Mouse (Mus musculus) hindbrain, embryonic 11.5 days (tissue): ENCODE results near the gene Emilin1. TPM values are rescaled to one million over a fixed set of nuclear protein-coding genes. Genes with fewer than 3 reads are reported as not detected.
A peak's percentile ranks its signal among the peaks of the same experiment; 100 is the strongest.

Source experiments
- ATAC-seq: fragments of 200-750 bp; cut with Nextera tagmentation; 2 replicates; pipeline ENCODE4 v1.8.0; 2017; ENCODE audit warnings: mild to moderate bottlenecking, moderate TSS enrichment, moderate library complexity; ENCODE audit not compliant: low FRiP score
- DNase-seq: peaks from one replicate; pipeline ENCODE4 v3.0.0-alpha.2; 2015; ENCODE audit warnings: low spot score
- H3K27ac ChIP-seq: fragments of 300-500 bp; sonication (generic); 2 replicates; pipeline ENCODE4 v1.5.1; 2014; ENCODE audit warnings: mild to moderate bottlenecking, low read depth, low read length
- H3K27me3 ChIP-seq: fragments of 300-500 bp; sonication (generic); 2 replicates; pipeline ENCODE4 v1.6.1; 2014; ENCODE audit warnings: mild to moderate bottlenecking, low read length, moderate library complexity, mixed read lengths; ENCODE audit not compliant: control insufficient read depth, insufficient read depth
- H3K36me3 ChIP-seq: fragments of 300-500 bp; sonication (generic); 2 replicates; pipeline ENCODE4 v1.6.1; 2014; ENCODE audit warnings: mild to moderate bottlenecking, low read length, moderate library complexity, mixed read lengths; ENCODE audit not compliant: control insufficient read depth, insufficient read depth
- H3K4me1 ChIP-seq: fragments of 300-500 bp; sonication (generic); replicated peaks from 2 replicates; pipeline ENCODE4 v1.6.1; 2014; ENCODE audit warnings: low read length, mixed read lengths; ENCODE audit not compliant: control insufficient read depth, insufficient read depth
- H3K4me2 ChIP-seq: fragments of 300-500 bp; sonication (generic); replicated peaks from 2 replicates; pipeline ENCODE4 v1.6.1; 2014; ENCODE audit warnings: mild to moderate bottlenecking, low read depth, low read length
- H3K4me3 ChIP-seq: fragments of 300-500 bp; sonication (generic); 2 replicates; pipeline ENCODE4 v1.5.1; 2014; ENCODE audit warnings: low read depth, low read length
- H3K9ac ChIP-seq: fragments of 300-500 bp; sonication (generic); 2 replicates; pipeline ENCODE4 v1.6.1; 2014; ENCODE audit warnings: low read depth, low read length
- H3K9me3 ChIP-seq: fragments of 300-500 bp; sonication (generic); 2 replicates; pipeline ENCODE4 v1.6.1; 2016; ENCODE audit warnings: low read length; ENCODE audit not compliant: control insufficient read depth
- WGBS: fragments of 180-500 bp; shearing (Covaris S2); extraction: QIAGEN DNeasy Blood & Tissue Kit; methylation state at CpG from one replicate; pipeline ENCODE4 v1.1.7; 2014; 5-methylcytosine and 5-hydroxymethylcytosine counted together
- polyA plus RNA-seq: library from polyadenylated mRNA; unstranded; fragments of >200 nt; fragmentation: Nextera tagmentation; extraction: Ambion mirVana; gene quantifications from 2 replicates; pipeline ENCODE4 v1.2.1, GENCODE M21; 2014

Gene Emilin1
- polyA plus RNA-seq, 1 experiment from 2014 or later, result 48.5 TPM

- no peak for ATAC-seq
- H3K9ac ChIP-seq, result no peak overlapping the region
- no peak overlapping the region for H3K4me3 ChIP-seq
- H3K4me2 ChIP-seq, result no peak overlapping the region
- no peak for DNase-seq
- no peaks in the 10 kb centered on the region for H3K9me3 ChIP-seq
- H3K27me3 ChIP-seq, result 0 out of 2 replicates have a peak, but pooled peaks cover 8% of the 10 kb centered on the region
- no peak overlapping the region for H3K27ac ChIP-seq
- no peaks in the 10 kb centered on the region for H3K36me3 ChIP-seq
- WGBS, result 88% methylated on average over 6 of the region's 6 CpGs
- H3K4me1 ChIP-seq, result no peaks in the 10 kb centered on the region; the same call in 1 of the 2 replicates
Measured at GRCm38 (mm10) chr5:30944344-30944743, 31.1 kb downstream of the Emilin1 start.

- WGBS, result 5% methylated on average over 41 of the region's 44 CpGs
- no peaks in the 10 kb centered on the region for H3K36me3 ChIP-seq
- no peaks in the 10 kb centered on the region for H3K9me3 ChIP-seq
- peak within 1 kb of the TSS; percentile 68 for H3K9ac ChIP-seq
- no peak within 1 kb of the TSS for H3K27ac ChIP-seq
- 0 out of 2 replicates have a peak, but pooled peaks cover 8% of the 10 kb centered on the region for H3K27me3 ChIP-seq
- H3K4me2 ChIP-seq, result peak within 1 kb of the TSS; percentile 89
- ATAC-seq (peak; percentile 58), DNase-seq (peak; percentile 63)
- no peaks in the 10 kb centered on the region; the same call in 1 of the 2 replicates for H3K4me1 ChIP-seq
- H3K4me3 ChIP-seq, result peak within 1 kb of the TSS; percentile 44
Measured at GRCm38 (mm10) chr5:30944956-30945781, 32.0 kb downstream of the Emilin1 start, which contains the start of gene Cgref1. Gene Cgref1, minus strand, starts transcription at chr5:30945591.

GRCm38 (mm10) chr5:30948620-30949019 is 35.4 kb downstream of the Emilin1 start:
- no peak overlapping the region for H3K27ac ChIP-seq

GRCm38 (mm10) chr5:30949654-30950326 is 36.6 kb downstream of the Emilin1 start:
- under 1% methylated on average over 31 of the region's 31 CpGs for WGBS
- H3K27ac ChIP-seq, result 0 out of 2 replicates have a peak overlapping the region, but pooled peaks have one; percentile 3

More at GRCm38 (mm10) chr5:30948620-30949019, 35.4 kb downstream of the Emilin1 start:
- Histone ChIP-seq H3K4me1 (no peaks in the 10 kb centered on the region; the same call in 1 of the 2 replicates), H3K4me3 (no peak overlapping the region), H3K9ac (no peak overlapping the region), H3K4me2 (no peak overlapping the region), H3K9me3 (no peaks in the 10 kb centered on the region), H3K36me3 (no peaks in the 10 kb centered on the region), H3K27me3 (0 out of 2 replicates have a peak, but pooled peaks cover 8% of the 10 kb centered on the region)
- 69% methylated on average over 5 of the region's 5 CpGs for WGBS
- ATAC-seq, result no peak
- no peak for DNase-seq

GRCm38 (mm10) chr5:30950451-30950850 is 37.2 kb downstream of the Emilin1 start:
- Histone ChIP-seq H3K27ac (no peak overlapping the region), H3K4me1 (no peaks in the 10 kb centered on the region; the same call in 1 of the 2 replicates), H3K36me3 (peaks cover 8% of the 10 kb centered on the region), H3K9ac (no peak overlapping the region), H3K4me2 (peak overlapping the region; percentile 74), H3K9me3 (no peaks in the 10 kb centered on the region), H3K27me3 (0 out of 2 replicates have a peak, but pooled peaks cover 4% of the 10 kb centered on the region), H3K4me3 (peak overlapping the region; percentile 46)
- DNase-seq, result no peak
- WGBS, result 68% methylated on average over 4 of the region's 4 CpGs
- ATAC-seq, result peak; percentile 4; the same call in 1 of the 2 replicates

More at GRCm38 (mm10) chr5:30949654-30950326, 36.6 kb downstream of the Emilin1 start:
- no peaks in the 10 kb centered on the region for H3K9me3 ChIP-seq
- peak overlapping the region; percentile 46 for H3K4me3 ChIP-seq
- peak overlapping the region; percentile 74 for H3K4me2 ChIP-seq
- no peaks in the 10 kb centered on the region; the same call in 1 of the 2 replicates for H3K4me1 ChIP-seq
- DNase-seq (peak; percentile 91), ATAC-seq (peak; percentile 92)
- H3K9ac ChIP-seq, result peak overlapping the region; percentile 56
- peaks cover 2% of the 10 kb centered on the region; the same call in 1 of the 2 replicates for H3K36me3 ChIP-seq
- H3K27me3 ChIP-seq, result 0 out of 2 replicates have a peak, but pooled peaks cover 6% of the 10 kb centered on the region

GRCm38 (mm10) chr5:30950922-30951321 is 37.7 kb downstream of the Emilin1 start:
- H3K27me3 ChIP-seq, result 0 out of 2 replicates have a peak, but pooled peaks cover 3% of the 10 kb centered on the region
- 83% methylated on average over 2 of the region's 2 CpGs for WGBS
- H3K36me3 ChIP-seq, result peaks cover 9% of the 10 kb centered on the region
- no peak overlapping the region for H3K27ac ChIP-seq
- ATAC-seq, result no peak
- H3K4me3 ChIP-seq, result no peak overlapping the region
- no peak overlapping the region for H3K9ac ChIP-seq
- no peaks in the 10 kb centered on the region; the same call in 1 of the 2 replicates for H3K4me1 ChIP-seq
- no peaks in the 10 kb centered on the region for H3K9me3 ChIP-seq
- no peak for DNase-seq
- no peak overlapping the region for H3K4me2 ChIP-seq

- Histone ChIP-seq H3K27ac (no peak overlapping the region), H3K27me3 (no peaks in the 10 kb centered on the region), H3K4me3 (no peak overlapping the region), H3K4me2 (no peak overlapping the region), H3K9me3 (no peaks in the 10 kb centered on the region), H3K4me1 (no peaks in the 10 kb centered on the region; the same call in 1 of the 2 replicates), H3K36me3 (peaks cover 11% of the 10 kb centered on the region), H3K9ac (no peak overlapping the region)
- ATAC-seq (no peak), DNase-seq (no peak)
- WGBS, result 86% methylated on average over 6 of the region's 6 CpGs
Measured at GRCm38 (mm10) chr5:30951706-30952105, 38.5 kb downstream of the Emilin1 start.

- Histone ChIP-seq H3K9ac (no peak overlapping the region), H3K9me3 (no peaks in the 10 kb centered on the region), H3K36me3 (peaks cover 11% of the 10 kb centered on the region), H3K27ac (no peak overlapping the region), H3K27me3 (no peaks in the 10 kb centered on the region), H3K4me2 (no peak overlapping the region), H3K4me1 (no peaks in the 10 kb centered on the region; the same call in 1 of the 2 replicates), H3K4me3 (no peak overlapping the region)
- no peak for DNase-seq
- ATAC-seq, result no peak
- WGBS, result 81% methylated on average over 5 of the region's 5 CpGs
Measured at GRCm38 (mm10) chr5:30952551-30952950, 39.3 kb downstream of the Emilin1 start.
